Mouse (Mus musculus): ENCODE results near the gene Ube2r2. TPM values are rescaled to one million over a fixed set of nuclear protein-coding genes. Genes with fewer than 3 reads are reported as not detected.

Ube2r2 gene
- polyA plus RNA-seq (2015; fragmentation: Nextera tagmentation; extraction: Ambion mirVana): 87.7 and 93.9 TPM in 2 replicates

- TF ChIP-seq CTCF (IDR thresholded peaks at IDR 0.05; ENCODE audit: low read depth): no peak
- Histone ChIP-seq H3K36me3 (ENCODE audit: insufficient read depth, low read length) (no peaks in the 10 kb centered on the region), H3K9me3 (replicated peaks; ENCODE audit: low read length) (no peaks in the 10 kb centered on the region), H3K9ac (ENCODE audit: low read depth, low read length) (peak within 1 kb of the TSS; percentile 96), H3K27me3 (ENCODE audit: insufficient read depth, low read length) (no peaks in the 10 kb centered on the region), H3K27ac (peak within 1 kb of the TSS; percentile 99), H3K4me2 (ENCODE audit: low read length) (peak within 1 kb of the TSS; percentile 69), H3K4me3 (replicated peaks; ENCODE audit: low read depth, low read length) (peak within 1 kb of the TSS; percentile 91), H3K4me1 (replicated peaks; ENCODE audit: insufficient read depth, low read length) (no peaks in the 10 kb centered on the region)
- WGBS: under 1% methylated on average over 39 of the region's 65 CpGs
- DNase-seq (ENCODE audit: low spot score) (peak; percentile 78), ATAC-seq (replicated peaks; ENCODE audit: low FRiP score, low read depth) (peak; percentile 87)
These were observed at the start of gene Ube2r2 for GRCm38 (mm10) chr4:41135711-41136453. Gene Ube2r2, plus strand, starts transcription at chr4:41135743.

GRCm38 (mm10) chr4:41086947-41087346 lies 48.6 kb upstream of the Ube2r2 start:
- H3K27me3 ChIP-seq (ENCODE audit: insufficient read depth, low read length): no peaks in the 10 kb centered on the region
- H3K36me3 ChIP-seq (ENCODE audit: insufficient read depth, low read length): no peaks in the 10 kb centered on the region
- peaks cover 4% of the 10 kb centered on the region; the same call in 1 of the 2 replicates for H3K4me1 ChIP-seq (replicated peaks; ENCODE audit: insufficient read depth, low read length)
- TF ChIP-seq CTCF (IDR thresholded peaks at IDR 0.05; ENCODE audit: low read depth): no peak
- DNase-seq (ENCODE audit: low spot score) (no peak), ATAC-seq (replicated peaks; ENCODE audit: low FRiP score, low read depth) (no peak)
- WGBS: 61% methylated on average over 9 of the region's 9 CpGs
- no peak overlapping the region for H3K9ac ChIP-seq (ENCODE audit: low read depth, low read length)
- peak overlapping the region; percentile 47; the same call in 1 of the 2 replicates for H3K27ac ChIP-seq
- no peak overlapping the region for H3K4me3 ChIP-seq (replicated peaks; ENCODE audit: low read depth, low read length)
- no peaks in the 10 kb centered on the region for H3K9me3 ChIP-seq (replicated peaks; ENCODE audit: low read length)
- H3K4me2 ChIP-seq (ENCODE audit: low read length): no peak overlapping the region

GRCm38 (mm10) chr4:41087459-41088298 lies 47.9 kb upstream of the Ube2r2 start:
- no peaks in the 10 kb centered on the region for H3K9me3 ChIP-seq (replicated peaks; ENCODE audit: low read length)
- H3K4me2 ChIP-seq (ENCODE audit: low read length): no peak overlapping the region
- H3K9ac ChIP-seq (ENCODE audit: low read depth, low read length): no peak overlapping the region
- ATAC-seq (replicated peaks; ENCODE audit: low FRiP score, low read depth) (peak; percentile 70), DNase-seq (ENCODE audit: low spot score) (no peak)
- TF ChIP-seq CTCF (IDR thresholded peaks at IDR 0.05; ENCODE audit: low read depth): no peak
- peaks cover 4% of the 10 kb centered on the region; the same call in 1 of the 2 replicates for H3K4me1 ChIP-seq (replicated peaks; ENCODE audit: insufficient read depth, low read length)
- H3K27me3 ChIP-seq (ENCODE audit: insufficient read depth, low read length): no peaks in the 10 kb centered on the region
- peak overlapping the region; percentile 47; the same call in 1 of the 2 replicates for H3K27ac ChIP-seq
- H3K4me3 ChIP-seq (replicated peaks; ENCODE audit: low read depth, low read length): no peak overlapping the region
- H3K36me3 ChIP-seq (ENCODE audit: insufficient read depth, low read length): no peaks in the 10 kb centered on the region
- WGBS: 75% methylated on average over 16 of the region's 16 CpGs

GRCm38 (mm10) chr4:41089189-41089588 lies 46.4 kb upstream of the Ube2r2 start:
- ATAC-seq (replicated peaks; ENCODE audit: low FRiP score, low read depth) (no peak), DNase-seq (ENCODE audit: low spot score) (no peak)
- 80% methylated on average over 4 of the region's 4 CpGs for WGBS
- Histone ChIP-seq H3K4me2 (ENCODE audit: low read length) (no peak overlapping the region), H3K9me3 (replicated peaks; ENCODE audit: low read length) (no peaks in the 10 kb centered on the region), H3K27ac (no peak overlapping the region), H3K4me3 (replicated peaks; ENCODE audit: low read depth, low read length) (no peak overlapping the region), H3K4me1 (replicated peaks; ENCODE audit: insufficient read depth, low read length) (peaks cover 4% of the 10 kb centered on the region; the same call in 1 of the 2 replicates), H3K9ac (ENCODE audit: low read depth, low read length) (no peak overlapping the region), H3K27me3 (ENCODE audit: insufficient read depth, low read length) (no peaks in the 10 kb centered on the region), H3K36me3 (ENCODE audit: insufficient read depth, low read length) (no peaks in the 10 kb centered on the region)
- no peak for TF ChIP-seq CTCF (IDR thresholded peaks at IDR 0.05; ENCODE audit: low read depth)

DNA sequence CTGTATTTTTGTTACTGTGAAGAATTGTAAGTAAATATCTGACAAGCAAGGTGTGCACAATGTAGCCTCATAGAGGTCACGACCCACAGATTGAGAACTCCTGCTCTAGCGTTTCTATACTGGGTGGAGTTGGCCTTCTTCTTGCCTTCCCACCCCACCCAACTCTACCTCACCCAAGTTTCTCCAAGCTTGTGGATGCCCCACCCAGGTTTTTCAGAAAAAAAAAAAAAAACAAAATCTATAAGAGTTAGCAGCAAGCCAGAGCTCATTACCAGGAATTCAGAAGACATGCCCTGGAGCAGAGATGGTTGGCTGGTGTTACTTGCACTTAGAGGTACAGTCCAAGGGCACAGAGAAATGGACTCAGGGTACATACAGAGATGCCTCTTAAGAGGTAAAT lies 45.8 kb upstream of the Ube2r2 start:
- peaks cover 4% of the 10 kb centered on the region; the same call in 1 of the 2 replicates for H3K4me1 ChIP-seq (replicated peaks; ENCODE audit: insufficient read depth, low read length)
- no peak overlapping the region for H3K9ac ChIP-seq (ENCODE audit: low read depth, low read length)
- H3K36me3 ChIP-seq (ENCODE audit: insufficient read depth, low read length): no peaks in the 10 kb centered on the region
- no peak for TF ChIP-seq CTCF (IDR thresholded peaks at IDR 0.05; ENCODE audit: low read depth)
- H3K9me3 ChIP-seq (replicated peaks; ENCODE audit: low read length): no peaks in the 10 kb centered on the region
- WGBS: 65% methylated on average over 2 of the region's 2 CpGs
- no peak overlapping the region for H3K4me2 ChIP-seq (ENCODE audit: low read length)
- ATAC-seq (replicated peaks; ENCODE audit: low FRiP score, low read depth) (no peak), DNase-seq (ENCODE audit: low spot score) (no peak)
- no peak overlapping the region for H3K27ac ChIP-seq
- H3K4me3 ChIP-seq (replicated peaks; ENCODE audit: low read depth, low read length): no peak overlapping the region
- no peaks in the 10 kb centered on the region for H3K27me3 ChIP-seq (ENCODE audit: insufficient read depth, low read length)

DNA sequence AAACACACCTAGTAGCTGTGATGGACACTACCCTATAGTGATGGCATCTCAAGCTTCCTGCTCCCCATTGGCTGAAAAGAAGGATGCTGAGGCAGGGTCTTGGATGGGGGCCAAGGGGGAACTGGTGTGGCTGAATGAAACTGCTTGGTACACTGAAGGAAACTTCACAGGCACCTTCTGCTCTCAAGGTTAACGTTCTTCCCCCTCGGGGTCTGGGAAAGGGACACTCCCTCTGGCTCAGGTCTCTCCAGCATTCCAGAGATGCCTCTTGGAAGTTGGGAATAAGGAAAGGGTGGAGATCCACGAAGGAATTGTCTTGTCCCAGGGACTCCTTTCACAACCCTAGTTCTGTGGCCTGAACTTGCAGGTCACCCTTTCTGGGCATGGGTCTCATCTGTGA lies 44.2 kb upstream of the Ube2r2 start:
- no peak for ATAC-seq (replicated peaks; ENCODE audit: low FRiP score, low read depth)
- TF ChIP-seq CTCF (IDR thresholded peaks at IDR 0.05; ENCODE audit: low read depth): no peak
- no peak for DNase-seq (ENCODE audit: low spot score)
- Histone ChIP-seq H3K4me3 (replicated peaks; ENCODE audit: low read depth, low read length) (no peak overlapping the region), H3K4me2 (ENCODE audit: low read length) (no peak overlapping the region), H3K27ac (no peak overlapping the region), H3K36me3 (ENCODE audit: insufficient read depth, low read length) (no peaks in the 10 kb centered on the region), H3K27me3 (ENCODE audit: insufficient read depth, low read length) (no peaks in the 10 kb centered on the region), H3K4me1 (replicated peaks; ENCODE audit: insufficient read depth, low read length) (peaks cover 4% of the 10 kb centered on the region; the same call in 1 of the 2 replicates), H3K9ac (ENCODE audit: low read depth, low read length) (no peak overlapping the region), H3K9me3 (replicated peaks; ENCODE audit: low read length) (no peaks in the 10 kb centered on the region)
- WGBS: 20% methylated on average over 3 of the region's 3 CpGs

All from kidney, postnatal 0 days (tissue).